Comparison of ENCODE assay signal across 17 mouse cellular contexts in the genomic region with DNA sequence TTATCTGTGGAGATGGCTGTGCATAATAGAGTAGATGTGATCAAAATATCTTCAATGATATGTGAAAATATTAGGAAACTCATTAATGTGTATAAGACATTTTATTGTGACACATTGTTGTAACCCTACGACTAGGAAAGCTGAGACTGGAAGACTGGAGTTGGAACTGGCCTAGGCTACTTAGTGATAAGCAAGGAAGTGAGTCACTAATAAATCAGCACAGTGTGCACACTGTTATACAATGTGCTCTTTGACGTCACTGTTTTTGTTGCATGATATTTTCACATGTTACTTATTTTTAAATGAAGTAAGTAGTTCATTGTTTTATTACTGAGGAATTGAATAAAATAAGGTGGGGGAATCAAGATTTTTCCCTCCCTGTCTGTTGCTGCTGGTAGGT. TPM values are rescaled to one million over a fixed set of nuclear protein-coding genes. Genes with fewer than 3 reads are reported as not detected.
DNase-seq lines count a peak whose midpoint lies in the region; ATAC-seq and TF ChIP-seq lines count a peak whose summit lies in the region.
"Had no signal": no experiment of that assay in that cellular context is flagged by ENCODE, and none has a peak within 500 bp of the region (broad histone marks: within the 10 kb centered on the region; RNA-seq: fewer than 3 reads in every experiment).

No protein-coding gene starts in this region.

- no peaks in the 10 kb centered on the region for H3K79me2 ChIP-seq in MEL (ENCODE audit: control insufficient read depth, insufficient read depth, low read length, poor library complexity)

- no peaks in the 10 kb centered on the region for H3K27me3 ChIP-seq in heart, embryonic 12.5 days (replicated peaks)
- no peaks in the 10 kb centered on the region for H3K27me3 ChIP-seq in MEL (ENCODE audit: control insufficient read depth in 1 of 2, insufficient read depth in 2 of 2, low read length in 2 of 2)
- H3K27me3 ChIP-seq in small intestine, adult 2 months (ENCODE audit: control insufficient read depth, insufficient read depth, low read length): no peaks in the 10 kb centered on the region
- H3K27me3 ChIP-seq: embryonic facial prominence, embryonic 15.5 days; hindbrain, embryonic 12.5 days; limb, embryonic 13.5 days had no signal

- TF ChIP-seq CTCF in layer of hippocampus, adult 2 months (conservative IDR thresholded peaks at IDR 0.05): no peak
- TF ChIP-seq CTCF in MEL (IDR thresholded peaks at IDR 0.05 in 2 of 3, conservative IDR thresholded peaks at IDR 0.05 in 1 of 3; ENCODE audit: control insufficient read depth in 1 of 3, insufficient read depth in 1 of 3, low read depth in 2 of 3, low read length in 3 of 3, poor library complexity in 1 of 3, severe bottlenecking in 1 of 3): no peak
- TF ChIP-seq CTCF in small intestine, adult 2 months (IDR thresholded peaks at IDR 0.05; ENCODE audit: extremely low read depth, insufficient read length, insufficient replicate concordance, low read depth, low read length): no peak

- DNase-seq in heart, postnatal 36 days: no peak
- DNase-seq in layer of hippocampus, adult 2 months (ENCODE audit: low spot score in 2 of 2): no peak
- DNase-seq in layer of hippocampus, postnatal 10 days (ENCODE audit: low spot score in 2 of 2): no peak
- peak; percentile 30 for DNase-seq in MEL (ENCODE audit: low read depth, low spot score)
- no peak for DNase-seq in testis, postnatal 14 days (ENCODE audit: low spot score)
- DNase-seq: cerebellum, adult 2 months; cerebellum, postnatal 36 days; lung, adult 18-20 months; right cerebral cortex, postnatal 25 days had no signal

- no peak for TF ChIP-seq RAD21 in MEL (IDR thresholded peaks at IDR 0.05; ENCODE audit: low read depth, low read length)

- intact Hi-C loops in heart, postnatal 36 days (cut with DNase I): no loop called here

- no peaks in the 10 kb centered on the region for H3K9me3 ChIP-seq in heart, embryonic 12.5 days (replicated peaks)
- H3K9me3 ChIP-seq in MEL (replicated peaks; ENCODE audit: insufficient read depth, low read length): no peaks in the 10 kb centered on the region
- H3K9me3 ChIP-seq: embryonic facial prominence, embryonic 15.5 days; hindbrain, embryonic 12.5 days; limb, embryonic 13.5 days; midbrain, embryonic 10.5 days had no signal

- TF ChIP-seq POLR2A in MEL (IDR thresholded peaks at IDR 0.05; ENCODE audit: control insufficient read depth in 1 of 2, insufficient read depth in 1 of 2, low read depth in 1 of 2, low read length in 2 of 2, poor library complexity in 1 of 2): no peak
- no peak for TF ChIP-seq POLR2A in small intestine, adult 2 months (IDR thresholded peaks at IDR 0.05; ENCODE audit: low read depth, low read length)

- H3K4me3 ChIP-seq in heart, embryonic 12.5 days: no peak overlapping the region
- H3K4me3 ChIP-seq in layer of hippocampus, adult 2 months: no peak overlapping the region
- no peak overlapping the region for H3K4me3 ChIP-seq in MEL (ENCODE audit: control insufficient read depth in 1 of 2, insufficient read depth in 1 of 2, low read depth in 2 of 2, low read length in 2 of 2)
- H3K4me3 ChIP-seq in small intestine, adult 2 months (ENCODE audit: low read depth, low read length): no peak overlapping the region
- H3K4me3 ChIP-seq: embryonic facial prominence, embryonic 15.5 days; hindbrain, embryonic 12.5 days; limb, embryonic 13.5 days; midbrain, embryonic 10.5 days had no signal

- no peak for TF ChIP-seq EP300 in MEL (IDR thresholded peaks at IDR 0.05; ENCODE audit: low read depth in 1 of 2, low read length in 2 of 2)

- H3K27ac ChIP-seq in heart, embryonic 12.5 days (ENCODE audit: poor library complexity, severe bottlenecking): no peak overlapping the region
- peak overlapping the region; percentile 24; the same call in 1 of the 2 replicates for H3K27ac ChIP-seq in layer of hippocampus, adult 2 months
- H3K27ac ChIP-seq in MEL (ENCODE audit: control insufficient read depth, low read depth, low read length): no peak overlapping the region
- peak overlapping the region; percentile 49 for H3K27ac ChIP-seq in small intestine, adult 2 months (ENCODE audit: insufficient read depth, low read depth, low read length)
- H3K27ac ChIP-seq: embryonic facial prominence, embryonic 15.5 days; hindbrain, embryonic 12.5 days; limb, embryonic 13.5 days; macrophage; midbrain, embryonic 10.5 days had no signal

- no peak overlapping the region for H3K4me2 ChIP-seq in heart, embryonic 12.5 days
- H3K4me2 ChIP-seq: embryonic facial prominence, embryonic 15.5 days; hindbrain, embryonic 12.5 days; limb, embryonic 13.5 days had no signal

- WGBS in heart, embryonic 12.5 days: 50% methylated on average over 2 of the region's 2 CpGs
- 35% methylated on average over 2 of the region's 2 CpGs for WGBS in small intestine, adult 2 months

- 0 out of 2 replicates have a peak, but pooled peaks have one; percentile 57 for ATAC-seq in heart, embryonic 12.5 days (ENCODE audit: insufficient number of reproducible peaks, low FRiP score)
- ATAC-seq: CD4-positive, CD25-positive, alpha-beta regulatory T cell, adult 4 months had no signal

- H3K36me3 ChIP-seq in heart, embryonic 12.5 days: peaks cover 10% of the 10 kb centered on the region
- H3K36me3 ChIP-seq in MEL (ENCODE audit: control insufficient read depth in 1 of 2, insufficient read depth in 2 of 2, low read length in 2 of 2): peaks cover 2 to 3% of the 10 kb centered on the region in 2 experiments; a peak in 3 of 4 replicates
- H3K36me3 ChIP-seq in small intestine, adult 2 months (ENCODE audit: control insufficient read depth, insufficient read depth, low read length): peaks cover 8% of the 10 kb centered on the region; the same call in 1 of the 2 replicates

- no peaks in the 10 kb centered on the region; the same call in 1 of the 2 replicates for H3K4me1 ChIP-seq in heart, embryonic 12.5 days (replicated peaks)
- H3K4me1 ChIP-seq in MEL (ENCODE audit: control insufficient read depth in 1 of 2, insufficient read depth in 2 of 2, low read length in 2 of 2): no peaks in the 10 kb centered on the region
- peaks cover 5% of the 10 kb centered on the region; the same call in 1 of the 2 replicates for H3K4me1 ChIP-seq in small intestine, adult 2 months (ENCODE audit: control insufficient read depth, insufficient read depth, insufficient read length, low read length)
- H3K4me1 ChIP-seq: embryonic facial prominence, embryonic 15.5 days; hindbrain, embryonic 12.5 days; limb, embryonic 13.5 days; midbrain, embryonic 10.5 days had no signal

- no peak overlapping the region for H3K9ac ChIP-seq in heart, embryonic 12.5 days
- H3K9ac ChIP-seq in MEL (ENCODE audit: control insufficient read depth, low read depth, low read length, poor library complexity, severe bottlenecking): no peak overlapping the region
- H3K9ac ChIP-seq: embryonic facial prominence, embryonic 15.5 days; hindbrain, embryonic 12.5 days; limb, embryonic 13.5 days had no signal

TF ChIP-seq in MEL, 35 proteins besides CTCF, POLR2A, EP300 and RAD21:
- TF ChIP-seq BHLHE40 (IDR thresholded peaks at IDR 0.05; ENCODE audit: borderline replicate concordance, low read depth, low read length): no peak
- no peak for TF ChIP-seq UBTF (IDR thresholded peaks at IDR 0.05; ENCODE audit: borderline replicate concordance, insufficient read depth, low read depth, low read length)
- no peak for TF ChIP-seq ELF1 (IDR thresholded peaks at IDR 0.05; ENCODE audit: low read depth, low read length)
- TF ChIP-seq ZMIZ1 (IDR thresholded peaks at IDR 0.05; ENCODE audit: low read depth, low read length): no peak
- TF ChIP-seq MXI1 (IDR thresholded peaks at IDR 0.05; ENCODE audit: low read depth, low read length): no peak
- no peak for TF ChIP-seq GABPA (IDR thresholded peaks at IDR 0.05; ENCODE audit: low read depth, low read length)
- TF ChIP-seq ZNF384 (IDR thresholded peaks at IDR 0.05; ENCODE audit: low read depth, low read length): no peak
- TF ChIP-seq RCOR1 (IDR thresholded peaks at IDR 0.05; ENCODE audit: low read depth, low read length): no peak
- TF ChIP-seq MAFK (IDR thresholded peaks at IDR 0.05; ENCODE audit: borderline replicate concordance, low read depth, low read length): no peak

RNA-seq across cellular contexts. Expression of gene Herc2, which starts 16.1 kb away (rescaled TPM):
- polyA plus RNA-seq in heart, embryonic 12.5 days (2016; fragmentation: Nextera tagmentation; extraction: Ambion mirVana): 20.6 and 20.8 TPM in 2 replicates
- 10 to 100 TPM; 43.4 to 45.9 TPM for total RNA-seq in heart, postnatal 36 days (2021)
- total RNA-seq in layer of hippocampus, adult 2 months (2021): 100 to 1,000 TPM; 136 to 146 TPM
- total RNA-seq in layer of hippocampus, postnatal 10 days (2021): 100 to 1,000 TPM; 130 to 142 TPM
- 20.7 and 24.0 TPM in 2 replicates for total RNA-seq in MEL (2012; rRNA removed)
- polyA plus RNA-seq in MEL (2012; ENCODE audit: insufficient read depth in 1 of 2, insufficient read length in 2 of 2, low read depth in 1 of 2, low replicate concordance in 2 of 2, missing spikeins in 1 of 2): 100 to 1,000 TPM in 1 of 2 experiments, 10 to 100 TPM in 1; 32.0 to 389 TPM
- polyA plus RNA-seq in small intestine, adult 2 months (2012; rRNA removed): 6.7 and 14.3 TPM in 2 replicates

RNA-seq across cellular contexts. Expression of gene Nipa1, which starts 46.4 kb away (rescaled TPM):
- polyA plus RNA-seq in heart, embryonic 12.5 days (2016; fragmentation: Nextera tagmentation; extraction: Ambion mirVana): 4.5 and 4.9 TPM in 2 replicates
- total RNA-seq in heart, postnatal 36 days (2021): 1 to 10 TPM; 5.8 to 5.9 TPM
- total RNA-seq in layer of hippocampus, adult 2 months (2021): 10 to 100 TPM; 56.6 to 59.1 TPM
- total RNA-seq in layer of hippocampus, postnatal 10 days (2021): 10 to 100 TPM; 70.0 to 75.4 TPM
- 10.4 and 14.8 TPM in 2 replicates for total RNA-seq in MEL (2012; rRNA removed)
- polyA plus RNA-seq in MEL (2012; ENCODE audit: insufficient read depth in 1 of 2, insufficient read length in 2 of 2, low read depth in 1 of 2, low replicate concordance in 2 of 2, missing spikeins in 1 of 2): 10 to 100 TPM in 1 of 2 experiments, not detected in 1; 13.0 TPM
- polyA plus RNA-seq in small intestine, adult 2 months (2012; rRNA removed): 1.1 and 1.3 TPM in 2 replicates
- polyA plus RNA-seq: CD4-positive, CD25-positive, alpha-beta regulatory T cell, adult 4 months had no signal

Comparison
In these comparisons a context has a peak if more than half of its experiments do, and no peak if none do; other contexts are left out.
1. H3K27ac ChIP-seq: peak in layer of hippocampus, adult 2 months (single experiment) and small intestine, adult 2 months (single experiment); none in heart, embryonic 12.5 days (single experiment) and MEL (single experiment).